Mouse (Mus musculus) ovary, adult 2 months (tissue): Measurements from ENCODE around the gene Ankle1. TPM values are rescaled to one million over a fixed set of nuclear protein-coding genes. Genes with fewer than 3 reads are reported as not detected.

Experiments used
- polyA plus RNA-seq: library from polyadenylated mRNA; depleted of rRNA; stranded (reverse); fragments of >200 nt; gene quantifications from 2 replicates; pipeline ENCODE4 v1.2.3, GENCODE M21; 2012; rRNA removed

The Ankle1 gene
- 18.1 and 24.0 TPM in 2 replicates for polyA plus RNA-seq

DNA sequence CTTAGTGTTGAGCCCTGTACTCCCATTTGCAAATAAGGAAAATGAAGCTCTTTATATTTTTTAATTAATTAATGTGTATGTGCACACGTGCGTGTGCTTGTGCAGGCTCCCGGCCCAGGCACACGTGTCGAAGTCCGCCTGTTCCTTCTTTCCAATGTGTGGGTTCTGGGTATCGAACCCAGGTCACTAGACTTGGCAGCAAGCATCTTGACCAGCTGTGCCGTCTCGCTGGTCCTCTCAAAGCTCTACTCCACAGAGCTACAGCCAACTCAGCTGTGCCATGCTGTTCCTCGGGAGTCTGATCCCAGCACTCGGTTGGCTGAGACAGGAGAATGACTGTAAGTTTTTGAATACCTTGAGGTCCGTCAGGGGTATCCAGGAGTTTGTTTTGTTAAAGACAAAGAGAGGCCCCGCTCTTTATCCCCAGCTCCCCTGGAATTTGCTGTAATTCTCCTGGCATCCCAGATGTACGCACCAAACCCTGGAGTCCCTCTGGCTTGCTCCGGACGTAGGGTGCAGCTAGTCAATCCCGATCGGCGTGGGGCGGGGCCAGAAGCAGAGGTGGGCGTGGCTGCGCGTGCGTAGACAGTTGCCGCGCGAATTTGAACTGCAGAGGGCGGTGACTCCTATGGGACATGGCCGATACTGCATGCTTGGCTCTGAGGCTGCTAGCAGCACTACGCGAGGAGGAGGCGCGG is at the start of gene Ankle1:
Ankle1 (plus strand) TSS at position 610 of the 698 bp plus-strand sequence.

GRCm38 (mm10) chr8:71366771-71367528 is 38.9 kb upstream of the Ankle1 start, which contains the start of gene Use1:
Gene Use1, plus strand, starts transcription at chr8:71366848.

DNA sequence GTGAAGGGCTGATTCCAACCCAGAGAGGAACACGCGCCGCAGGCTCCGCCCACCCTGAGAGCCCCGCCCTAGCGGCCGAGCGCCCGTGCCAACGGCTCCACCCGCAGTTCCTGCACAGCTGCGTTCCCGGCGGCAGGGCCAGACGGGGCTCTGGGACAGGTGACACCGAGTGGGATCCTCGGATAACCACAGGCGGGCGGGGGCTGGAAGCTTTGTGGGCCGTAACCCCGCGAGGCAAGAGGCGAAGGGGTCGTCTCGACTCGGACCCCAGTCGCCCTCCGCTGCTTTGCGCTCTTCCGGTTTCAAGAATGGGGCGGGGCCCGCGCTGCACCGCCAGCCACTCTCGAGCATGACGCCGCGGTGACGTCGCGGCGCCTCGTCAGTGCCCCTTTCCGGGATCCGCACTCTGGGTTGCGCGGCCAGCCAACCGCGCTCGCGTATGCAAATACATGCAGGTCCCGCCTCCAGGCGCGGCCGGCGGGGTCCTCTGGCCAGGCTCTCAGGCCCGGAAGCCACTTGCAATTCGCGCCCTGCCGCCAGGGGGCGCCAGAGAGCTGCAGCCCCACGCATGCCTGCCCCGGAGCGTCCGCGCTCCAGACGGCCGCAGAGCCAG is 34.5 kb upstream of the Ankle1 start, which contains the start of gene Ocel1:
Ocel1 (plus strand) TSS at position 63 of the 613 bp plus-strand sequence.

DNA sequence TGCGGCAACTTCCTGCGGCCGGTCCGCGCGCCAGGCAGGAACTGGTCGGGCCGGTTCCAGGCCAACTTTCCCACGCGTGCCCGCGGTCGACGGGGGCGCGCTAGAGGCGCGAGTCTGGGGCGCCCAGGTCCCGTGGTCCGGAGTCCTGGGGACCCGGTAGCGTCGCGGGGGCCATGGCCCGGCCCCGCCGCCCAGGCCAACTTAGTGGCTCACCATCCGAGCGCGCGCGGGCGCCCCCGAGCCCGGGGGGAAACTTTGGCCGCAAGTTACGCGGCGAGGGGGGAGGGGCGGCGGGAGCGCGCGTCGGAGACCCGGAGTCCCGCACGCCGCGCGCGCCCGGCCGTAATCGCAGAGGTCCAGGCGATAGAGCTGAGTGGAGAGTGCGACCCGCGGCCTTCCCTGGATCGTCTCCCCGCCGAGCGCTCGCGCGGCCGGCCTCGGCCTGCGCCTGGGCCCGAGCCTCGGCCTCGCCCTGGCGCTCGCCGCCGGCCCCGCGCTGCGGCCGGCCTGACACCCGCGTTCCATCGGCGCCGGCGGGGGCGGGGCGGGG is 24.3 kb upstream of the Ankle1 start, which contains the start of gene Nr2f6:
Nr2f6 (minus strand) TSS at position 540 of the 550 bp plus-strand sequence.

GRCm38 (mm10) chr8:71395629-71396028 is 10.2 kb upstream of the Ankle1 start, which contains the start of gene Ushbp1:
Gene Ushbp1, minus strand, starts transcription at chr8:71395802.

GRCm38 (mm10) chr8:71396639-71397305 is 9.0 kb upstream of the Ankle1 start, which contains the start of gene Babam1:
Gene Babam1, plus strand, starts transcription at chr8:71396861.

Other genes starting within 250 kb of the Ankle1 start
- gene Myo9b, start 133.3 kb upstream of the Ankle1 start, polyA plus RNA-seq, result 33.5 and 33.6 TPM in 2 replicates
- gene Haus8, start 133.1 kb upstream of the Ankle1 start, polyA plus RNA-seq, result 10.0 and 12.7 TPM in 2 replicates
- 174 and 185 TPM in 2 replicates for gene Use1, start 39.2 kb upstream of the Ankle1 start, polyA plus RNA-seq
- gene Ocel1, start 34.7 kb upstream of the Ankle1 start, polyA plus RNA-seq, result 15.4 and 16.1 TPM in 2 replicates
- gene Nr2f6, start 24.1 kb upstream of the Ankle1 start, polyA plus RNA-seq, result 375 and 551 TPM in 2 replicates
- 40.4 and 44.7 TPM in 2 replicates for gene Ushbp1, start 10.2 kb upstream of the Ankle1 start, polyA plus RNA-seq
- 142 and 165 TPM in 2 replicates for gene Babam1, start 9.1 kb upstream of the Ankle1 start, polyA plus RNA-seq
- gene Abhd8, start 57.6 kb downstream of the Ankle1 start, polyA plus RNA-seq, result 123 and 134 TPM in 2 replicates
- 126 and 156 TPM in 2 replicates for gene Mrpl34, start 58.9 kb downstream of the Ankle1 start, polyA plus RNA-seq
- gene Dda1, start 63.2 kb downstream of the Ankle1 start, polyA plus RNA-seq, result 106 and 116 TPM in 2 replicates
- gene Ano8, start 80.0 kb downstream of the Ankle1 start, polyA plus RNA-seq, result 51.3 and 72.4 TPM in 2 replicates
- gene Gtpbp3, start 82.1 kb downstream of the Ankle1 start, polyA plus RNA-seq, result 62.6 and 70.6 TPM in 2 replicates
- 127 and 165 TPM in 2 replicates for gene Plvap, start 105.7 kb downstream of the Ankle1 start, polyA plus RNA-seq
- 0.21 and 0.85 TPM in 2 replicates for gene Ccdc194, start 119.7 kb downstream of the Ankle1 start, polyA plus RNA-seq
- gene Bst2, start 131.4 kb downstream of the Ankle1 start, polyA plus RNA-seq, result 1,406 and 1,805 TPM in 2 replicates
- 244 and 264 TPM in 2 replicates for gene Mvb12a, start 136.9 kb downstream of the Ankle1 start, polyA plus RNA-seq
- gene Tmem221, start 152.9 kb downstream of the Ankle1 start, polyA plus RNA-seq, result 22.7 and 37.6 TPM in 2 replicates
- 0.10 and 0.16 TPM in 2 replicates for gene Nxnl1, start 160.6 kb downstream of the Ankle1 start, polyA plus RNA-seq
- gene Slc27a1, start 162.9 kb downstream of the Ankle1 start, polyA plus RNA-seq, result 457 and 488 TPM in 2 replicates
- gene Pgls, start 186.2 kb downstream of the Ankle1 start, polyA plus RNA-seq, result 330 and 475 TPM in 2 replicates
- gene Fam129c, start 191.6 kb downstream of the Ankle1 start, polyA plus RNA-seq, result 9.1 and 11.0 TPM in 2 replicates
- gene Colgalt1, start 205.0 kb downstream of the Ankle1 start, polyA plus RNA-seq, result 345 and 390 TPM in 2 replicates